Mouse (Mus musculus) yolk sac, embryonic 10.5 days (tissue): ENCODE measurements around the gene Limch1.

Experiments
- DNase-seq: peaks from one replicate; pipeline ENCODE4 v3.0.0-alpha.2; 2017; ENCODE audit warnings: low spot score

Limch1 gene

DNA sequence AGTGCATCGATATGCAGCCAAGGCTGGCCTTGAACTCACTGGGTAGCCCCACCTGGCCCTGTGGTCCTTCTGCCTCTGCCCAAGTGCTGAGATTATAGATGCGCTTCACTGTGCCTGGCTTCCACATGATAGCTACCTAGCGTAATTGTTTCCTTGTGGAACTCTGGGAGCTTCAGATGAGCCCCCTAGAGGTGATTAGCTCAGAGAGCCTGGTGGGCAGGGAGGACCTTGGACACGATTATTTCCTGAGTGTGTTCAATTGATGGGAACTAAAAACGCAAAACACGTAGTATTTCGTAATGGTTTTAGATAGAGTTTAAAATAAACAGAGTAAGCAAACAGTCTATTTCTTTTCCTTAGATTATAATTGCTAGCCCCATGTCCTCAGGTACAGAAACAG is 287.0 kb downstream of the Limch1 start:
- DNase-seq, result no peak

DNA sequence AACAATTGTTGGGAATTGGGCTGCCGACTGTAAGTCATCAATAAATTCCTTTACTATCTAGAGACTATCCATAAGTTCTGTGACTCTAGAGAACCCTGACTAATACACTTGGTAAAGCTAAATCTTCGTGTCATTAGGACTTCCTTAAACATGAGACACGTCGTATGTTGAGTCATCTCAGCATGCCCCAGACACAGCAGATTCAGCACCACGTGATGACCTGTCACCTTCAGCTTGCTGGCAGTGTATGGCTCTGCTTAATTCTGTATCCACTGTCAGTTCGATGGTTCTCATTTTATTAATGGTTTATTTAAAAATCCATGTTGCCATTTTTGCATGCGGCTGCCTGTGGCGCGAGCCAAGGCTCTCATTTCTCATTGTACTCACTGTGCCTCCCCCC is 298.3 kb downstream of the Limch1 start:
- no peak for DNase-seq

DNA sequence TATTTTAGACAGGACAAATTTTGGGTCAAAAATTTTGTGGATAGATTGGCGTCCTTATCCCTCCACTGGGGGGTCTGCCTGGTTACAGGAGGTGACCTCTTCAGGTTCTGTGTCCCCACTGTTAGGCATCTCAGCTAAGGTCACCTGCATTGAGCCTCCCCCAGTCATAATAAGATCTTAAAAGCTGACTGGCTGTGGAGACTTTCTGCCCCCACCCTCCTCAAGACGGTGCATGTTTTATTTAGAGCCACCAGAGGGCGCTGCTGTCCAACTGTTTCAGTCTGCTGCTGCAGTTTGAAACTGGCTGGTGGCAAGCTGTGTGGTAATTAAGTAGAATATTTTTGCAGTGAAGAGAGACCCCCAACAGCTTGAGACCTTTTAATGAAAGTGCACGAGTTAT is 302.4 kb downstream of the Limch1 start:
- no peak for DNase-seq

DNA sequence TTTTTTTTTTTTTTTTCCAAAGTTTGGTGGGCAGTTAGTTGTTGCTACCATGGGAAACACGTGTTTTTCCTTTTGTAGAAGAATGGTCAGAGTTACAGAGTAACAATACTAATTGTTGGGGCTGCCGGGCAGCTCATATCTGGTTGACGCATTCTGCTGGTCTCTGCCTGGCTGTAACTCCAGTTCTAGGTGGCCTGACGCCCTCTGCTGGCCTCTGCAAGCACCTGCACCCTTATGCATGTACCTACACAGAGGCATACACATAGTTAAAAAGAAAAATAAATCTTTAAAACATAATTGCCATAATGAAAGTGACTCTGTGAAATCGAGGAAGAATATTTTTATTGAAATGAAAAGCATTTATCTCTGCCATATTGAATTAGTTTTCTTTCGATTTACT is 312.2 kb downstream of the Limch1 start:
- DNase-seq, result no peak

DNA sequence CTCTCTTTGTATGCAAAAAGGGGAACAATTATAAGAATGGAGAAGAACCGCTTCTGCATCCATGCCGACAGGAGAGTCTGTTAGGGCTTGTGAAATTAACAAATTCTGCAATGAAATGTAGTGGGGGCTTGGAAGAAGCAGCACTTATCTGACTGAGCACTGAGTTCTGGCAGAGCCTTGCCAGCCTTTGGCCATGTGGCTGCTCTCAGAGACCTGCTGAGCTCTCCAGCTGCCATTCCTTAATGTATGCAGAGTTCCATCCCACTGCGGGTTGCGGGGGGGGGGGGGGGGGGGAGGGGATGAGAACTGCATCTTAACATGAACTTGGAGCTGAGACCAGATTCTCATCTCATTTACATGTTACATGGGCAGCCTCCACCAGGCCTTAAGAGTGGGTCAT is 314.9 kb downstream of the Limch1 start:
- no peak for DNase-seq

DNA sequence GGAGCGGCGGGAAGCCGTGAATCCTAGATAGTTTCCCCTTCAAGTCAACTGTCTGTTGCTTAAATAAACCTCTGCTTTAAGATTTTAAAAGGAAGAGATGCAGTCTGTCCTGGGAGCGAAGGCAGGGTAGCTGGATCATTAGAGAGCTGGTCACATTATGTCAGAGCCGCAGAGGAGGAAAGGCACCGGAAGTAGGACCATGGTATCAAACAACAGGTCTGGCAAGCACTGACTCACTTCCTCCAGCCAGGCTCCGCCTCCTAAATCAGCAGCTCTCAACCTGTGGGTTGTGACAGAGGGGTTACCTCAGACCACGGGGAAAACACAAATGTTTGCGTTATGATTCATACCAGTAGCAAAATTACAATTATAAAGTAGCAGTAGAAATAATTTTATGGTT is 318.0 kb downstream of the Limch1 start:
- DNase-seq, result no peak

DNA sequence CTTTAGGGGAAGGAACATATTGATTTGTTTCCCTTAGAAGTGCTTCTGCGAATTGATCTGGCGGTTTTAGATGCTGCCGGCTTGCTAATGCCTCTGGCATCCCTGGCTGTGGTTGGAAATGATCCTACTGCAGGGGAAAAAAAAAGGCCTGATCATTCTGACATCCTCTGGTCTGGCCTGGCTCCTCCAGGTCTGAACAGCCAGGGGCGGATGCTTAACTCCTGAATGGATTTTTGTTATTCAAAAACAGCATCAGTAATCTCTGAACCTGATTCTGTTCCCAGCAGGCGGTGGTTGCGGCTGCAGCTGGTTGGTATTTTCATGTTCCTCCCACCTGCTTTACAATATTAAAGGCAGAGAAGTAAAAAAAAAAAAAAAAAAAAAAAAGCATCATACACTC is 337.5 kb downstream of the Limch1 start:
- no peak for DNase-seq

DNA sequence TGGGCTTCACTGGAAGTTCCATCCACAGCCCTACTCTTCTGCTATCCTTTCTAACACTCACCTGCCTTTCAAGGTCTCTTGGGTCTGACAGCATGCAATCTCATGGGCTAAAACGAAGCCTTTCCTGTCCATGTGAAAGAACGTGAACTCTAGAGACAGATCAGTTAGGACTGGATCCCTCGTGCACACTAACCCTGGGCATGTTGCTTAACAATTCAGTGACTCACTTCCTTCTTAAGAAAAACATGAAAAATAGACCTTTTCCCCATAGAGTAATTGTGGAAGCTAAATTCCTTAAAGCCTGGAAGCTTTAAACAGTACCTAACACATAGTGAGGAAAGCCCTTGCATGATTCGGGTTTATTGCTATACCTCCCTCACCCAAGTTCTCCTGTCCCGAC is 345.2 kb downstream of the Limch1 start:
- no peak for DNase-seq

DNA sequence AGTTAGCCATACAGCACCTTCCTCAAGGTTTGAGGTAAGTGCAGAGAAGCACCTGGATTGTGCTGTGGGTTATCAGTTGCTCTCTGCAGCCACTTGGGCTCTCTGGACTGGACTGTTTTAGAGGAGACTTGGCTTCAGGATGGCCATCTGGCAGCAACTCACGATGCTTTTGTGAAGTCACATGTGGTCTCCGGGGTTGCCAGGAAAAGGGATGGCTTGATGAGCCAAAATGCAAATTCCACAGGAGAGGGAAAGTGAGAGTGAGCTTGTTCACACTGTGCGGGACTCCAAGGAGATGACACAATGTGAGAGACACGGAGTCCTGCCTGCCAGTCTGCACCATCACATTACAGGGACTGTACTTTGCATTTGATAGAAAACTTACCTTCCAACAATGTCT is 346.1 kb downstream of the Limch1 start:
- DNase-seq, result no peak

DNA sequence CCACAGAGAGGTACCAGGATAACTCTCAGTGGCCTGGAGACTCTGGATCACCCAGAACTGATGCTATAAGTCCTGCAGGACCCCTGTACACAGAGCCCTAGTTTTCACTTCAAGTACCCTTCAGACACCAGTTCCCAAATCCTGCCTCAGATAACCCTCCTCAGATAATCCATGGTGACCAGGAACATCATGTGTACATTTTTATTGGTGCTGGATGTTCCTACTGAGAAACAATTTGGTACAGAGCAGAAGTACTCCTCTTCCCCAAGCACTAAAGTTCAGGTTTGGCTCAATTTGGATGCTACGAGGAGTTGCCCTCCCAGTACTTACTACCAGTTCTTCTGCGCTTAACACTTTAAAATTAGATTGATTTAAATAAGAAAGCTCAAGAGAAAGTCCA is 348.4 kb downstream of the Limch1 start:
- no peak for DNase-seq

DNA sequence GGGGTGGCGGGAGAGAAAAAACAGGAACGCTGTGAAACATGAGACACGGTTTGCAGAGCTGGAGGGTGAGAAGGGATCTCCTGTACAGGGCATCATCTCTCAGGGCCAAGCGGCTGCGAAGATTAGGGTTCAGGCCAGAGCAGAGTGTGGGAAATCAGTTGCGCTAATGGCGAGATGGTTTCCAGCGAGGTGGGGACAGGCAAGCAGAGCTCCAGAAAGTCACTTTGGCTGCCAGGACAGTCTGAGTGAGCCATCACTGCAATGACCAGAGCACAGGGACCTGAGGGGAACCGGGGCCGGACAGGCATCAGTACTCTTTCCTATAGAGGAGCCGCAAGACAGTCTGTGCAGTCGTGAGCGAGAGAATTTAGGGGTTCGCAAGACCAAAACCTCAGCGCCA is 349.5 kb downstream of the Limch1 start:
- peak; percentile 10 for DNase-seq

DNA sequence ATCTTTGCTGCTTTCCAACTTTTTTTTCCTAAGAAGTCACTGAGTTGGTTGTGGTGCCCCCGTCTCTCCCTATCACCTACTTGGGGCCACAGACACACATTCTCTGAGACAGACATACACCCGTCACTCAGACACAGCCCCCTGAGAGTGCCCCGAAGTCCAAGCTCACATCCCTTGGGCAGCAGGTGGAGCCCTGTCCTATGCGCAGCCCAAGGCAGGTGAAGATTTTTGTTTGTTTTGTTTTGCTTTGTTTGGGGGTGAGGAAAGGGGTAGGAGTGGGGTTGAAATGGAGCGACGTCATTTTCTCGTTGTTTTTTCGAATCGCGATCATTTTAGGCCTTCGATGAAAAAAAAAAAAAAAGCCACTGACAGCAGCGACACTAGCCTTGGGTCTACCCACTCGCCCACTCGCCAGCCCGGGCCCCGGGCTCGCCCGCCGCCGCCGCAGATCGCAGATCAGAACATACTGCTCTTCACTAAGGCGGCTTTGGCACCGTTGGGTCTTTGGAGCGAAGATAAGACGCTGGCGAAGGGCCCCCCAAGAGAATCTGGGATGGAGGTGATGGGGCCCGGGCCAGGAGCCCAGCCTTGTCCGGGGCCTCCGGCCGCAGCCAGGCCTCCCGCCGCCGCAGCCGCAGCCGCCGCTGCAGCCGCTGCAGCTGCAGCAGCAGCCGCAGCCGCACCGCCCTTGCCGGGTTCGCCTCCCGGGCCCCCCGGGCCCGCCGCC is 350.2 kb downstream of the Limch1 start:
- DNase-seq, result peak; percentile 10

DNA sequence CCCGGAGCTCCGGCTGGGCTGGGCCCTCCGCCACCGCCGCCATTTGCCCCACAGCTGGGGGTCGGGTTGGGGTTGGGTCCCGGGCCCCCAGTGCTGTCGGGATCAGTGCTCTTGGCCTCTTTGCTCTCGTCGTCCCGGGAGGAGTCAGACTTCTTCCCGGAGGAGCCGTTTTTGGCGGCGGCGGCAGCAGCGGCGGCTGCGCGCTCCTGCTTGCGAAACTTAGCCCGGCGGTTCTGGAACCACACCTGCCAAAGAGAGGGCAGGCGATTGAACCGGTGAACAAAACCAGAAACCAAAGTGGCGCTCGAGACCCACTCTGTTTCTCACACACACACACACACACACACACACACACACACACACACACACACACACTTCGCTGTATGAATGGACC is 350.7 kb downstream of the Limch1 start:
- DNase-seq, result peak; percentile 49

DNA sequence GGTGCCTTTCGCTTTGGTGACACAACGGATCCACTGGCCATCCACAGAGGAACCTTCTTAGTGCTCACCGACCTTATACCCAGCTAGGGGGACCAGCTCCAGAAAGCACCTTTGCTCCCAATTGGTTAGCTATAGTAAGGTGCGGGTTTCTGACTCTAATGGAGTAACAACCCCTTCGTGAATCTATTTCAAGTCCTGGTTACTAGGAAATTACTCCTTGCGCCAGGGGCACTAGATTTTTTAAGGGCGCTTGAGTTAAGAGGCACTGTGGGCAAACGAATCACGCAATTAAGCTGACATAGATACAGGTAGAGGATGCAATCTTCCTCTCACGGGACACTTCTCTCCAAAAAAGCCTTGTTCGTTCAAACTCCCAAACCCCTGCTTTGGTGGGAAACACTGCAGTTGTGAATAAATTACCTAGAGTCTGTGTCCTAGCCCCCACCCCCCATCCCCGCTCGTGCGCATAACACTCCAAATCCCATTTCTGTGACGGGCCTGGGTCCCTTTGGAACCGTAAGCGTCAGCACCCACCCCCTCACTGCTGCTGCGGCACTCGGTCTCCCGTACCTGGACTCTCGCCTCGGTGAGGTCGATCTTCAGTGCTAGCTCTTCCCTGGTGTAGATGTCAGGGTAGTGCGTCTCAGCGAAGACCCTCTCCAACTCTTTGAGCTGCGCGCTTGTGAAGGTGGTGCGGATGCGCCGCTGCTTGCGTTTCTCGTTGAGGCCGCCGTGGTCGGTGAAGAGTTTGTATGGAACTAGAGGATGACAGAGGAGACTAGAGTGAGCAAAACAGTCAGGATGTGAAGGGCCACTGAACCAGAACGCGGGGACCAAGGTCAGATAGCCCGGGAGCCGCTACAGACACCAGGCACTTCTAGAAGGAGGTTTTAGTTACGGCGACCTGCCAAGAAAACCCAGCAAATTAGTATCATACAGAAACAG is 351.8 kb downstream of the Limch1 start:
- DNase-seq, result peak; percentile 21

DNA sequence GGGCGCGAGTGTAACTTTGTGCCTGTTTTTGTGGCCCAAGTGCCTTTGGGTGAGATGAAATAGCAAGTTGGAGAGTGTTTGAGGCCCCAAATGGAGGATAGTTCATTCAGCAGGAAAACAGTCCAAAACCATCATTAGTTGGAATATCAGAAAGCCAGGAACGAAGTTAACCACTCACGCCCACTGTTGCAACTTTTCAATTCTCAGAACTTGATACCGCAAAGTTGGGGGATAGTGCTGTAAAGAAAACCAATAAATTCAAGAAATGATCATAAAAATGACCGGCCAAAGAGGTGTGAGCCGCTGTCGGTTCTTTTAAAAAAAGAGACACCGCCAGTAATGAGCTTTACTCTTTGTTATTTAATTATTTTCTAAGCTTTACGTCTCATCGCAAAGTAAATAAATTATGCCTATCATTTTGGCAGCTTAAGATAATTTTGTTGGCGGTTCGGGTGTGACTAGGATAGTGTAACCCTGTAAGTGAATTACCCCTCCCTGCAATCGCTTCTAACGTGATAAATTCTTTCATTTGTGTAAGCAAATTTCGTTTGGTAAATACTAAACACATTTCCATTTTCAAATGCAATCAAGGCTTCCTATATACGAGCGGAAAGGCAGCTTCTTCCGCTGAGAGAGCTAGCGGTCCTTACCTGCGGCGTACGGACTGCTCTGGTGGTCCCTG is 352.6 kb downstream of the Limch1 start:
- no peak for DNase-seq

DNA sequence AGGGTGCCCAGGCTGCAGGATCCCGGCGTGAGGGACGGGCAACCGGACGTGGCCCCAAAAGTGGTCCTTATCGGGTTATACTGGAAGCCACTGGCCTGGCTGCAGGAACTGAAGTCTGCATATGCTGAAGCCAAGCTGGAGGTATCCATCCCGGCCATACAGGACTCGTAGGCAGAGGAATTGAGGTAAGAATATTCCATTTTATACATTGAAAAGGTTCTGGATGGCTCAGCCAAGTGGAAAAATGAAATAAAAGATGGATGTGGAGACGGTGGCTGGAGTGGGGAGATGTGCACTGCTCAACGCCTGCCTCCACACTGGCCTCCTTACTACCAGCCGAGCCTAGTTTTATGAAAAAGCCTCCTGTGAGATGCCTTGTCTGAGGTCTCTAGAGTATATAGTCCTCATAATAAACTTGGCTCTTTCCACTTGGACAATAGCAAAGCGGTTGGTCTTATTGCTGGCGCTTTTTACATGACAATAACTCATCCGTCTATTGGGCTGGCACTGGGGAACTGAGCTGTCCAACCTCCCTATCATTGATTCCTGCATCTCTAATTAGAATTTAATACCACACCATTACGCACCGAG is 353.2 kb downstream of the Limch1 start, which contains the start of gene Phox2b:
Gene Phox2b (minus strand): TSS at position 569 of the 591 bp plus-strand sequence.
- peak; percentile 12 for DNase-seq

DNA sequence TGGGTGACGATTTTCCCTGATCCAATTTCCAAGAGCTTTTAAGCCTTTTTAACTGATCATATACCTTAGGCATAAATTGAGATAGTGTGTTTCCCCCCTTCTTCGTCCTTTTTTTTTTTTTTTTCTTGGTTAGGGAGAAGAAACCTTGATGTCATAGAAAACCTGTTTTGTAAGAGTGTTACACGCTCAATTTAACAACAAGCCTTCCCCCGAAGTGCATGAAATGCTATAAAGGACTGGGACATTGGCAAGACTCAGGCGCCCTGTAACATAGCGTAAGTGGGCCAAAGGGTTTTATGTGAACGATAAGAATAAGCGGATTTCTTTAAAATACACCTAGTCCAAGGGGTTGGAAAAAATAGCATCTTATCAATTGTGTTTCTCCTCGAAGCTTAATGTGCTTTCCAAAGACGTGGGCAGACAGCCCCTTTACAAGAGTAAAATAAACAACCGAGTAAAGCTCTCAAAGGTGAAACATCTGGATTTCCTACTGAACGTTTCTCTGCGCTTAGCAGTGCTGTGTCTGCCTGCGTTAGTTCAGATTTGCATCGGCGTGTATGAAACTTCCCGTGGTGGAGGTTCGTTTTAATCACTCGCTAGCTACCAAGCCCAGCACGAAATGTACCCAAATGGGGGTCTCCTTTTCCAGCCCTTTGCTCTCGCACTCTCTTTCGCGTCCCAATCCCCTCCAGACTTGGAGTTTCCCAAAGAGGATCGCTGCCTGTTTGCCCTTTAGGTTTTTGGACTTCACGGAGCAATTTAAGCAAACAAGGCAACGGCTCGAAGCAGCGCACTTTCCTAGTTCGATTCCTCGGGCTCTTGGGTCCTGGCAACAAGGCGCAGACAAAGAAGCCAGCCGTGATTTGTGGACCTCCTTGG is 354.0 kb downstream of the Limch1 start:
- peak; percentile 17 for DNase-seq

DNA sequence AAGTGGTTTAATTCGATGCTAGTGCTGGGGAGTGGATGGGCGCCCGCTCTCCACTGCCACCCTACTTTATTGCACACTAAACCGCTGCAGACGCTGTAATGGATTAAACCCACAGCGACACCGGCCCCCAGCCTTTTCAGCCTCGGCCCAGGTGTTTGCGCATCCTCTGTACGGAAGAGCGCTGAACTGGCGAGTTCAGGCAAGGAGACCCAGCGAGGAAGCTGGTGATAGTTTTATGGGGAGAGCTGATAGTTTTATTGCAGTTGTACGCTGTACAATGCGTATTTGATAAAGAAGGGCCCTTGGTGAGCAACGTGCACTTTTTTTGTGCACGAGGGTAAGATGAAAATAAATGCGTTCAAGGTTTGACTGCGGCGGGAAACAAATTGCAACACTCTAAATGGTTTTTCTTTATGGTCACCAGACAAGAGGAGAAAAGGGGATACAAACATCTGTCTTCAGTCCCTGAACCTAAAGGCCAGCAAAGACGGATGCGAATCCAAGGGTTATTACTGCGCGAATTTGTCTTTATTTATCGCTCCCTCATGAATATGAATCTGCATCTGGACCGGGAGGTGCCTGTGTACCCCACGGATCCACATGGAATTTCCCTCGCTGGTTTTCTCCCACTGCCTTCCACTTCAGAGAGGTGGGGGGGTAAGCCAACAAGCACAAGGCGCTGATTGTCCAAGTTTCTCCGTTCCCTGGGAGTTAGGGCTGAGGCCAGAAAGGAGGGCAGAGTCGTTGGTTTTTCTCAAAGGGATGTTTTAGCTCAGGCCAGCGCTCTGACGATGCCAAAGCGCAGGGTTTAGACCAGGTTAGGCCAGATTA is 355.2 kb downstream of the Limch1 start:
- DNase-seq, result no peak

DNA sequence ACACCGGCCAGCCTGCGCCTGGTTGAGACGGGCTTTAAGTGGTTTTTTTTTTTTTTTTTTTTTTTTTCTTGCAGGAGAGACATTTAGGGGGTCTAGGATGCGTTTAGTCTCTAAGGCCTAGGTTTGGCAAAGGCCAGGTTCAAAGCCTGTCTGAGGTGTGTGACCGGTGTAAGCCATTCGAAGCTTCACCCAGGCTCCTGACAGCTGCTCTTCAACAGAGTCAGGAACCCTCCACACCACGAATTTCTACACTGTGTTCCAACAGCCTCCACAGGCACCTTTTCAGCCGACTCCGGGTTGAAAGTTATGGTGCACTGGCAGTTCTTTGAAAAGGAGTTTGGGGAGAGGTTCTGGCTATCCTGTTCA is 355.8 kb downstream of the Limch1 start:
- DNase-seq, result no peak

DNA sequence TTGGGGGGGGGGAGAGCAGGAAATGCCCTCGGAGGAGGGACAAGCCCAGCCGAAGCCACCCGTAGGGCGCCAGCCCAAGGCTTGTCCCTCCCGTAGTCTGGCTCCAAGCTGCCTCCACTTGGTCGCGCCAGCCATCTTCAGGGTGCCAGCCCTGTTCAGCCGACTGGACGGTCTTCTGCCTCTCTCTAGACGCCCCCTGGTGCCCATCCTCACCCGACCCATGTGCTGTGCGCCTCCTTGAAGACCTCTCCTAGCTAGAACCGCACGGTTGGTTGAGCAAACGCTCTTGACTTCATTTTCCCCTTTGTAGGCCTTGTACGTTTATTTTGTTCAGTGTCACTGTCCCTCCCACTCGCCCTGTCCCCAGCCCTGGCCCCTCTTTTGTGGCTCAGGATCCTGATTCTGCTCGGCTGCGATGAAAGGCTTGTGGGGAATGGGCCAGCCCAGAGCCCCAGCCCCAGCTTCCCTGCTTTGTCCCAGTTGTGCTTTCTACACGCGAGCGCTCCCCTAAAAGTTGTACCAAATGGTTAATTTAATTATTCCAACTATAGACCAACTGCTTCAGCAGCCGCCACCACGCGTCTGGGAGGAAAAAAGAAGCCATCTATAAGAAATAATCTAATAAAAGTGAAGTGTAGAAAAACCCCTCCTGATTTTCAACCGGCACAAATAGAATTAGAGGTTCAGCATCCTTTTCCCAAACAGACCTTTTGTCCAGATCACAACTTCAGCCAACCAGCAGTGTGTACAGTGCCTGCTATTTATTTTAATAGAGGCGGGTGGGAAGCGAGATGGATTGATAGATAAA is 356.4 kb downstream of the Limch1 start:
- peak; percentile 22 for DNase-seq
